Mouse (Mus musculus): Measurements from ENCODE around the gene Sobp.

- TF ChIP-seq HCFC1 (IDR thresholded peaks at IDR 0.05; ENCODE audit: borderline replicate concordance, insufficient read depth, low read length): no peak
- TF ChIP-seq ZC3H11A (IDR thresholded peaks at IDR 0.05; ENCODE audit: borderline replicate concordance, low read depth, low read length): no peak
- TF ChIP-seq ZNF384 (IDR thresholded peaks at IDR 0.05; ENCODE audit: low read depth, low read length): no peak
These were observed 21.7 kb downstream of the Sobp start for GRCm38 (mm10) chr10:43152643-43153042.
